Mouse (Mus musculus) lung, postnatal 0 days (tissue): ENCODE results near the gene Cdkn1a.

Experiments
- CTCF ChIP-seq: IDR thresholded peaks from 2 replicates; pipeline ENCODE4 v1.5.1; 2016; ENCODE audit warnings: antibody characterized with exemption, mild to moderate bottlenecking
- EP300 ChIP-seq: IDR thresholded peaks from 2 replicates; pipeline ENCODE4 v1.6.1; 2016; ENCODE audit warnings: antibody characterized with exemption, mild to moderate bottlenecking, control low read depth

DNA sequence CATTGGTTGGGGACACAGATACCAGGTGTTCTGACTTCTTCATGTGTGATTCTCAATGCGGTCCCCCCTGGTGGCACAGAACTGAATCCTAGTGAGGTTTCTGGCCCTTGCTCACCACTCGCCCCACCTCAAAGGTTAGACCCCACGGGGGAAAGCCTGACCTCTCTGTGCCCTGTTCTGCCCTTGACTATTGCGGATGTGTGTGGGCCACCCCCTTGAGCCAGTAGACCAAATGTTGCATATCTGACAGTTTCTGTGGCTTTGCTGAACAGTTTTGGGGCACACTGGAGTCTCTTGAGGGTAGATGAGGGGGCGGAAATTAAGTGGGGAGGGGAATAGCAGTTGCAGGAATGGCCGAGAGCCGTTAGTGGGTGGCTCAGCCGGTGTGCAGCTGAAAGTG lies 52.5 kb downstream of the Cdkn1a start:
- TF ChIP-seq CTCF: no peak
- TF ChIP-seq EP300: no peak
